Mouse (Mus musculus) embryonic facial prominence, embryonic 12.5 days (tissue): ENCODE data around the gene Ptgr1. TPM values are rescaled to one million over a fixed set of nuclear protein-coding genes. Genes with fewer than 3 reads are reported as not detected.
A peak's percentile ranks its signal among the peaks of the same experiment; 100 is the strongest.

ENCODE experiments used
- ATAC-seq: fragments of 200-750 bp; cut with Nextera tagmentation; 2 replicates; pipeline ENCODE4 v1.8.0; 2017; ENCODE audit not compliant: insufficient number of reproducible peaks, insufficient read depth, low FRiP score, low TSS enrichment
- H3K27ac ChIP-seq: fragments of 300-500 bp; sonication (generic); 2 replicates; pipeline ENCODE4 v1.5.1; 2016; ENCODE audit warnings: mild to moderate bottlenecking
- H3K27me3 ChIP-seq: fragments of 300-500 bp; sonication (generic); 2 replicates; pipeline ENCODE4 v1.6.1; 2016; ENCODE audit warnings: mild to moderate bottlenecking, moderate library complexity
- H3K36me3 ChIP-seq: fragments of 300-500 bp; sonication (generic); 2 replicates; pipeline ENCODE4 v1.6.1; 2016; ENCODE audit warnings: mild to moderate bottlenecking
- H3K4me1 ChIP-seq: fragments of 300-500 bp; sonication (generic); 2 replicates; pipeline ENCODE4 v1.6.1; 2016
- H3K4me2 ChIP-seq: fragments of 300-500 bp; sonication (generic); replicated peaks from 2 replicates; pipeline ENCODE4 v1.6.1; 2016; ENCODE audit warnings: mild to moderate bottlenecking, moderate library complexity
- H3K4me3 ChIP-seq: fragments of 300-500 bp; sonication (generic); 2 replicates; pipeline ENCODE4 v1.5.1; 2016; ENCODE audit warnings: mild to moderate bottlenecking
- H3K9ac ChIP-seq: fragments of 300-500 bp; sonication (generic); 2 replicates; pipeline ENCODE4 v1.6.1; 2016; ENCODE audit warnings: mild to moderate bottlenecking, moderate library complexity
- H3K9me3 ChIP-seq: fragments of 300-500 bp; sonication (generic); 2 replicates; pipeline ENCODE4 v1.6.1; 2016; ENCODE audit warnings: mild to moderate bottlenecking, moderate library complexity
- WGBS: fragments of 180-500 bp; shearing (Covaris S2); methylation state at CpG from one replicate; pipeline ENCODE4 v1.1.7; 2016; 5-methylcytosine and 5-hydroxymethylcytosine counted together
- polyA plus RNA-seq: library from polyadenylated mRNA; unstranded; fragments of >200 nt; fragmentation: Nextera tagmentation; extraction: Ambion mirVana; gene quantifications from 2 replicates; pipeline ENCODE4 v1.2.1, GENCODE M21; 2016

Gene Ptgr1
- polyA plus RNA-seq, 1 experiment from 2014 or later = 24.2 TPM

DNA sequence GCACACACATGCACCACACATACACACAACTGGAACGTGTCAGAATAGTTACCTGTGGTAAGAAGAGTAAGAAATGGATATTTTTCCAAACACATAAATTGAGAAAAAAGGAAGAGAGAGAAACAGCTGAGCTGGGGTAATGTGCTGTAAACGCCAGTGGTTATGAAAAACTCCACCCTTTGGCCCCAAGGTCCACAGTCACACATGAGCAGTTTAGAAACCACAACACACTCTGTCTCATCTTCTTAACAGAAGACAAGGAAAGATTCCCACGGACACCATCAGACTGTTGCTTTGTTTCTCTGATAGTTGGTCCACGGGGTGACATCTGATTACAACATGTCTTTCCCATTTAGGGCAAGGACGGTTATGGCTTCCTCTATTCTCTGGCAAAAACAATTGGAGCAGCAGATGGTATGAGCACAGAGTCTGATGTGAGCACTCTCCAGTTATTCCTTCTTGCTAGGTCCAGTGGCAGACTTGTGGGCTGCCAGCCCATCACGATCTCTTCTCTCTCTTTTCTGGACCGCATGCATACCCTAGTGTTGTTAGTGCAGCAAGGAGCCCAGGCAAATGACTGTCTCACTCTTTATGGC lies 2.5 kb upstream of the Ptgr1 start:
- 0 out of 2 replicates have a peak, but pooled peaks cover 4% of the 10 kb centered on the region for H3K9me3 ChIP-seq
- H3K4me2 ChIP-seq = no peak overlapping the region
- H3K27me3 ChIP-seq = no peaks in the 10 kb centered on the region
- ATAC-seq = no peak
- no peak overlapping the region for H3K9ac ChIP-seq
- H3K27ac ChIP-seq = no peak overlapping the region
- H3K36me3 ChIP-seq = no peaks in the 10 kb centered on the region
- H3K4me3 ChIP-seq = no peak overlapping the region
- 90% methylated on average over 7 of the region's 7 CpGs for WGBS
- H3K4me1 ChIP-seq = no peaks in the 10 kb centered on the region; the same call in 1 of the 2 replicates

DNA sequence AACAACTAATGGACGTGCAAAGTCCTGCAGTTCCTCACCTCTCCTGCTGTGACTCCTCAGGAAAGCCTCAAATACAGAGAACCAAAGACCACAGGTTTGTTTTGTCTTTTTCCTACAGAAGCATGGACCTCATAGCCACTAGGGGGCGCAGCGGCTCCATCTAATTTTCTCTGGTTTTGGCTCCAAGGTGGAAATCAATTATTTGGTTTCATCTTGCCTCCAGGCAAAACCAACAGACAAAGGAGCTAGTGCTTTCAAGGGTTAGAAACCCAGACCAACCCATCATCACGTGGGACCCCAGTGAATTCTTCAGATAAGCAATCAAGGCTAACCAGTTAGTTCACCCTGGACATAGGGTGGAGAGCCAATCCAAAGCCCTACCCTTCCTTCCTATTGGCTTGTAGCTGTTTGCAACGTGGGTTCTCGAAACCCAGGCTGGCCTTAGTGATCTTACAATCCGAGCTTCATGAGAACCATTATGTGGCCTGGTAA lies 1.7 kb downstream of the Ptgr1 start:
- Histone ChIP-seq H3K27me3 (no peaks in the 10 kb centered on the region), H3K36me3 (0 out of 2 replicates have a peak, but pooled peaks cover 2% of the 10 kb centered on the region), H3K27ac (no peak overlapping the region), H3K4me1 (no peaks in the 10 kb centered on the region; the same call in 1 of the 2 replicates), H3K4me3 (no peak overlapping the region), H3K4me2 (no peak overlapping the region), H3K9me3 (no peaks in the 10 kb centered on the region), H3K9ac (no peak overlapping the region)
- WGBS = 20% methylated on average over 7 of the region's 7 CpGs
- no peak for ATAC-seq

DNA sequence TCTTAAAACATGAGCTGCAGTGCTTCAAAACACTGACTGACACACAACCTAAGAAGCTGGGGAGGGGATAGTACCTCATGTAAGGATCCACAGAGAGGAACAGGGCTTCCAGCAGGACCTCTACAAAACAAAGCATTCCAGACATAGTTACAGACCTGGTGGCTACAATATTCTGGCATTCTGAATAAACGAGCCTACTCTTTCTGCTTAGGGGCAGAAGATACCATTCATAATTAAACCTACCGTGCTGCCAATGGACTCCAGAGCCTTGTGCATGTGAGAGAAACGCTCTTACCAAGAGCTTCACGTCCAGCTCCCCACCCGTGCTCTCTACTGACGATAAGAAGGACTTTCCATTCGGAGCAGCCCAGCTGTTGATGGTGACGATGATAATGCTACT lies 4.1 kb downstream of the Ptgr1 start:
- WGBS = 84% methylated on average over 8 of the region's 8 CpGs
- no peak for ATAC-seq

DNA sequence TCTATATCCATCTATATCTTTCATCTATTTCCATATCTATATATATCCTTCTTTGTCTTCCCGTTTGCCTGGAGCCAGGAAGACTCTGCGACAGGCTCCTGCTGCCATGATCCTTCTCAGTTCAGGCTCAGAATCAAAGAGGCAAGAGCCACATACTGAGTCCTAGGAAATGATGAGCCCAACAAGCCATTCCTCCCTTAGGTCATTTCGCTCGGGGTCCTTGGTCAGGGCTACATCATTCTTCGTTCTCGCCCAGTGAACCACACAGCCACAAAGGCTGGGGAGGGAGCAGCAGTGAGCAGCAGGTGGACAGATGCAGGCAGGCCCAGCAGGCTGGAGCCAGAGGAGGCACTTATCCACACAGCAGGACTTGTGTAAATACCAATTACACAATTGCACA lies 5.5 kb downstream of the Ptgr1 start:
- H3K4me1 ChIP-seq = no peaks in the 10 kb centered on the region
- no peaks in the 10 kb centered on the region for H3K27me3 ChIP-seq
- H3K9me3 ChIP-seq = no peaks in the 10 kb centered on the region
- peaks cover 5% of the 10 kb centered on the region; the same call in 1 of the 2 replicates for H3K36me3 ChIP-seq
- no peak overlapping the region for H3K27ac ChIP-seq
- ATAC-seq = no peak
- no peak overlapping the region for H3K4me3 ChIP-seq
- H3K9ac ChIP-seq = no peak overlapping the region
- H3K4me2 ChIP-seq = no peak overlapping the region
- 71% methylated on average over 6 of the region's 6 CpGs for WGBS

More for the DNA sequence above, 4.1 kb downstream of the Ptgr1 start:
- no peak overlapping the region for H3K4me3 ChIP-seq
- H3K9me3 ChIP-seq = no peaks in the 10 kb centered on the region
- H3K9ac ChIP-seq = no peak overlapping the region
- H3K27ac ChIP-seq = no peak overlapping the region
- peaks cover 5% of the 10 kb centered on the region; the same call in 1 of the 2 replicates for H3K36me3 ChIP-seq
- H3K4me1 ChIP-seq = no peaks in the 10 kb centered on the region; the same call in 1 of the 2 replicates
- no peak overlapping the region for H3K4me2 ChIP-seq
- no peaks in the 10 kb centered on the region for H3K27me3 ChIP-seq

DNA sequence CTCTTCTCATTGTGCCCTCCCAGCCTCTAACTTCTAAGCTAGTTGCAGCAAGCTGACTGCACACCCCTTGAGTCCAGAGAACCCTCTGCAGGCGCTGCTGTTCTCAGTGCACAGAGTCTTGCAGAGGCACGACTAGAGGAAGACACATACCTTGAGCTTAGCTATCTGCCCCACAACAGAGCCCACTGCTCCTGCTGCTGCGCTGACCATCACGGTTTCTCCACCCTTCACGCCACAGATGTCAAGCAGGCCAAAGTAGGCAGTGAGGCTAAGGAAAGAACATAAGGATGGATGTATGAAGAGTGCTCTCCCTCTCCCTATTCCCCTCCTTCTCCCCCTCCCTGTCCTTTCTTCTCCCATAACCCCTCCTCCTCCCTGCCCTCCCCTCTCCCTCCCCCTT lies 11.2 kb downstream of the Ptgr1 start:
- no peak overlapping the region for H3K27ac ChIP-seq
- ATAC-seq = no peak
- peaks cover 15% of the 10 kb centered on the region for H3K36me3 ChIP-seq
- 74% methylated on average over 5 of the region's 5 CpGs for WGBS
- no peak overlapping the region for H3K9ac ChIP-seq
- H3K4me3 ChIP-seq = no peak overlapping the region
- no peaks in the 10 kb centered on the region for H3K9me3 ChIP-seq
- H3K4me2 ChIP-seq = no peak overlapping the region
- H3K4me1 ChIP-seq = no peaks in the 10 kb centered on the region
- no peaks in the 10 kb centered on the region for H3K27me3 ChIP-seq

DNA sequence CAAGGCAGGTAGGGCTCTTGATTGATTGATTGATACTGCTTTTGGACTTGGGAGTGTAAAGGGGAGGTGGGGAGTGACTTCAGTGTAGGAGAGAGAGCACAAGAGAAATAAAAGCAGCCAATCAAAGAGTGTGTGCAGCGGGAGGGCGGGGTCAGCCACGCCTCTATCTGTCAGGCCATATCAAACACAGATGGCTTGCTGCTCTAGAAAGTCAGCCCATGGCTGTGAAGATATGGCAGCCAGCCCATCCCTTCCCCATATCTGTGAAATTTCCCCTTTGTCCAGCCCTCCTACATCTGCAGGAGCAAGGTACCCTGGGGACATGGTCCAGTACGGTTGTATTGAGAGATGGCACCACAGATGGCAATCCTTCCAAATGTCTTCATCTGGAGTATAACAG lies 16.2 kb downstream of the Ptgr1 start:
- no peak overlapping the region for H3K27ac ChIP-seq
- peaks cover 17% of the 10 kb centered on the region; the same call in 1 of the 2 replicates for H3K36me3 ChIP-seq
- no peak overlapping the region for H3K4me2 ChIP-seq
- H3K27me3 ChIP-seq = no peaks in the 10 kb centered on the region
- no peak overlapping the region for H3K9ac ChIP-seq
- H3K4me1 ChIP-seq = no peaks in the 10 kb centered on the region
- WGBS = 91% methylated on average over 4 of the region's 4 CpGs
- no peak for ATAC-seq
- no peak overlapping the region for H3K4me3 ChIP-seq
- no peaks in the 10 kb centered on the region for H3K9me3 ChIP-seq

DNA sequence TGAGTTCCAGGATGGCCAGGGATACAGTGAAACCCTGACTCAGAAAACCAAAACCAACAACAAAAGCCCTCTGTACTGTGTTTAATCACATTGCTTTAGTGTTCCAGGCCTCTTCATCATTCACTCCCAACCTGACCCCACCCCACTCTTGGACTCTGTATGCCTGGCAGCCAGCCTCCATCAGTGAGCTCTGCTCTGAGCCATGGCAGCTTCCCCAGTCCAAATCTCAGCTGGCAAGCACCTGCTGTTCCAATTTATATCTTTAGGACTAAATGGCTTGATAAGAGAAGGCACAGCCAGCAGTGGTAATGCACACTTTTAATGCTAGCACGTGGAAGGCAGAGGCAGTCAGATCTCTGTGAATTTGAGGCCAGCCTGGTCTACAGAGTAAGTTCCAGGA lies 21.8 kb downstream of the Ptgr1 start:
- no peak overlapping the region for H3K9ac ChIP-seq
- H3K4me3 ChIP-seq = no peak overlapping the region
- no peaks in the 10 kb centered on the region for H3K4me1 ChIP-seq
- no peak for ATAC-seq
- no peaks in the 10 kb centered on the region for H3K9me3 ChIP-seq
- H3K27ac ChIP-seq = no peak overlapping the region
- H3K36me3 ChIP-seq = no peaks in the 10 kb centered on the region
- 83% methylated on average over 1 of the region's 1 CpGs for WGBS
- H3K27me3 ChIP-seq = no peaks in the 10 kb centered on the region
- H3K4me2 ChIP-seq = no peak overlapping the region

DNA sequence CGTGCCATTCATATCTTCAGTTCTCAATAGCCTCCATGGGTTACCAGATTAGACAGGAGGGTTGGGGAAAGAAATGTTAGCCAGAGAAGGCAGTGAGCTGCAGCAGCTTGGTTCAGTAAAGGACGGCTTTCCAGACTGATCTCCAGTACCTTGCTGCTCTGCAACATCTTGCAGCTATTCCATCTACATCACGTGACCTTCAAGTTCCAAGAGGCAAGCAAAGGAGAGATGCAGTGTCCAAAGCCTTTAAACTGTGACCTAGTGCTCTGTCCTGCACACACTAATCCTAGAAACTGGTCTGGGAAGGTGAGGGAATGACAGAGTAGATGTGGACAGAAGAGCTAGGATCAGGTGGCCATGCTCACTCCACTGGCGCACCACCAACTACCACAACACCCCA lies 23.6 kb downstream of the Ptgr1 start:
- H3K27me3 ChIP-seq = no peaks in the 10 kb centered on the region

DNA sequence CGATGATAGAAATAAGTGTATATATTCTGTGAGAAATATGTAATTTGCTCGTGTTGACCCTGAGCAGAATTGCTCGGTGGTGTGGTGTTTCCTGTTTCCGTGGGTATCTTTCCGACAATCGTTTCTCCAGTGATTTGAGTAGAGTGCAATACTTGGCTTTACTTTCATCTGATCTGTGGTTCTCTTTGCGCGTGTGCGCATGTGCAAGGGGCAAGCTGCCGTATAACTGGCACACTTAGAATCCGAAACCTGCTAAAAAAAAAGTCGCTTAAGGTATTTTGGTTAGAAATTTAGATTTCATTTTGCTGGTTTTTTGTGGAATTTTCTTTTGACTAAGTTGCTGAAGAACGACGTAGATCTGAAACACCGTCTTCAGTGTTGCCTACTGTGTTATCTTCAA lies 25.2 kb downstream of the Ptgr1 start:
- H3K9me3 ChIP-seq = no peaks in the 10 kb centered on the region
- 88% methylated on average over 15 of the region's 15 CpGs for WGBS

More for the DNA sequence above, 23.6 kb downstream of the Ptgr1 start:
- no peaks in the 10 kb centered on the region for H3K4me1 ChIP-seq
- H3K4me3 ChIP-seq = no peak overlapping the region
- no peak for ATAC-seq
- H3K36me3 ChIP-seq = no peaks in the 10 kb centered on the region
- H3K9me3 ChIP-seq = no peaks in the 10 kb centered on the region
- no peak overlapping the region for H3K9ac ChIP-seq
- H3K27ac ChIP-seq = no peak overlapping the region
- H3K4me2 ChIP-seq = no peak overlapping the region
- 91% methylated on average over 4 of the region's 4 CpGs for WGBS

DNA sequence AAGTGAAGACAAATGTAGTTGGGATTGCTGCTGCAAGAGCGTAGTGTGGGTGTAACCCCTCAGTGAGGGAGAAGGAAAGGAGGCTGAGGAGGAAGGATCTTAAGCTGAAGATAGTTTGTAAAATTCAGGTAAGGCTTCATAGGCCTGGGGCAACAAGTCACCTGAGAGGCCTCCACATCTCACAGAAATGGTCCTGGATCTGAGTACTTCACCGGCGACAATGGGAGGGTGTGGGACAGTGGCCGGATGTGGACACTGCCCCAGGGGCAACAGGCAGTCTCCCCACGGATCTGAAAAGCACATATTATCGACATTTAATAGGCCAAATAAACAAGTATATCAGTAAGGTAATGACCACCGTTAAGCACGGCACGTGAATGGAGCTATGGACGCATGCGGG lies 34.3 kb downstream of the Ptgr1 start:
- H3K4me2 ChIP-seq = no peak overlapping the region
- no peaks in the 10 kb centered on the region for H3K9me3 ChIP-seq
- 0 out of 2 replicates have a peak, but pooled peaks cover 10% of the 10 kb centered on the region for H3K36me3 ChIP-seq
- no peak overlapping the region for H3K27ac ChIP-seq
- WGBS = 83% methylated on average over 11 of the region's 11 CpGs
- no peaks in the 10 kb centered on the region for H3K4me1 ChIP-seq
- no peak overlapping the region for H3K9ac ChIP-seq
- no peaks in the 10 kb centered on the region for H3K27me3 ChIP-seq
- no peak overlapping the region for H3K4me3 ChIP-seq
- no peak for ATAC-seq

More for the DNA sequence above, 25.2 kb downstream of the Ptgr1 start:
- ATAC-seq = no peak
- H3K4me1 ChIP-seq = no peaks in the 10 kb centered on the region
- no peaks in the 10 kb centered on the region for H3K27me3 ChIP-seq
- 0 out of 2 replicates have a peak, but pooled peaks cover 7% of the 10 kb centered on the region for H3K36me3 ChIP-seq
- H3K4me3 ChIP-seq = no peak overlapping the region
- H3K27ac ChIP-seq = no peak overlapping the region
- H3K9ac ChIP-seq = no peak overlapping the region
- no peak overlapping the region for H3K4me2 ChIP-seq

DNA sequence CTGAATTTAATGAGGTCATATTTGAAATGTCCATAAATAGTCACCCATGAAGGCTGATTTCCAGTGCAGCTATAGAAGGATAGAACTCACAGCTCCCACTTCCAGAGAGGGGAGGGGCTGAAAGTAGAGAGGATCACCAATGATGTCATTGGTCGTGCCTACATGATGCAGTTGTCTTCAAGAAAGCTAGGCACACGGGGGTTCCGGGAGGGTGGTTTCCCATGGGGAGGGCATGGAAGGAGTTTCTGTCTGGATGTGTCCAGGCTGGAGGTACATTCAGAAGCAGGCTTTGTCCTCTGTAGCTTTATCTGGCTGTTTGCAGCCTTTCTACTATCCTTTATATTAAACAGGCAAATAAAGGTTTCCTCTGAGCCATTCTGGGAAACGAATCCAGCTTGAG lies 38.5 kb downstream of the Ptgr1 start:
- no peak for ATAC-seq
- no peak overlapping the region for H3K4me2 ChIP-seq
- H3K9me3 ChIP-seq = no peaks in the 10 kb centered on the region
- peaks cover 7% of the 10 kb centered on the region; the same call in 1 of the 2 replicates for H3K4me1 ChIP-seq
- H3K27me3 ChIP-seq = no peaks in the 10 kb centered on the region
- H3K27ac ChIP-seq = no peak overlapping the region
- no peaks in the 10 kb centered on the region for H3K36me3 ChIP-seq
- 82% methylated on average over 4 of the region's 4 CpGs for whole genome bisulfite sequencing
- H3K4me3 ChIP-seq = no peak overlapping the region
- H3K9ac ChIP-seq = no peak overlapping the region

DNA sequence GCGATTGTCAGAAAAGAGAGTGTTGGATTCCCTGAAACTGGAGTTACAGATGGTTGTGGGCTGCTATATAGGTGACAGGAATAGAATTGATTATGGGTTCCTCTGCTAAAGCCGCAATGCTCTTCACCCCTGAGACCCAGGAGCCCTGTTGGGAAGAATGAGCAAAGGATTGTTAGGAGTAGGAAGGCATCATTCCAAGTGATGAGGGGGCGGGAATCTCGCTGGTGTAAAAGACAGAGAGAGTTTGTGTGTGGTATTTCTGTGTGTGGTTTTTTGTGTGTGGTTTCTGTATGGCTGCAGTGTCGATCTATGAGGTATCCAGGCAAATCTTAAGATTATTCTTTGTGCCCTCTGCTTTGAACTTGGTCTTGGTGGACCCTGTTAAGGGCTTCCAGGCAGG lies 42.2 kb downstream of the Ptgr1 start:
- no peaks in the 10 kb centered on the region for H3K27me3 ChIP-seq
- H3K36me3 ChIP-seq = no peaks in the 10 kb centered on the region
- ATAC-seq = no peak
- no peaks in the 10 kb centered on the region for H3K9me3 ChIP-seq
- 75% methylated on average over 5 of the region's 5 CpGs for WGBS
- no peak overlapping the region for H3K4me3 ChIP-seq
- no peak overlapping the region for H3K27ac ChIP-seq
- H3K9ac ChIP-seq = no peak overlapping the region
- H3K4me2 ChIP-seq = peak overlapping the region; percentile 79; the same call in 1 of the 2 replicates
- peaks cover 12% of the 10 kb centered on the region; the same call in 1 of the 2 replicates for H3K4me1 ChIP-seq
